Mouse (Mus musculus) effector memory CD4-positive, alpha-beta T cell, adult 5 months (primary cell): ENCODE measurements around the gene 3110070M22Rik. TPM values are rescaled to one million over a fixed set of nuclear protein-coding genes. Genes with fewer than 3 reads are reported as not detected.

Experiments used
- polyA plus RNA-seq: library from polyadenylated mRNA; unstranded; fragments of 100-300 nt; shearing (Covaris generic); gene quantifications from one replicate; pipeline ENCODE4 v1.2.1, GENCODE M21; 2017

The 3110070M22Rik gene
- polyA plus RNA-seq = 0.56 TPM

DNA sequence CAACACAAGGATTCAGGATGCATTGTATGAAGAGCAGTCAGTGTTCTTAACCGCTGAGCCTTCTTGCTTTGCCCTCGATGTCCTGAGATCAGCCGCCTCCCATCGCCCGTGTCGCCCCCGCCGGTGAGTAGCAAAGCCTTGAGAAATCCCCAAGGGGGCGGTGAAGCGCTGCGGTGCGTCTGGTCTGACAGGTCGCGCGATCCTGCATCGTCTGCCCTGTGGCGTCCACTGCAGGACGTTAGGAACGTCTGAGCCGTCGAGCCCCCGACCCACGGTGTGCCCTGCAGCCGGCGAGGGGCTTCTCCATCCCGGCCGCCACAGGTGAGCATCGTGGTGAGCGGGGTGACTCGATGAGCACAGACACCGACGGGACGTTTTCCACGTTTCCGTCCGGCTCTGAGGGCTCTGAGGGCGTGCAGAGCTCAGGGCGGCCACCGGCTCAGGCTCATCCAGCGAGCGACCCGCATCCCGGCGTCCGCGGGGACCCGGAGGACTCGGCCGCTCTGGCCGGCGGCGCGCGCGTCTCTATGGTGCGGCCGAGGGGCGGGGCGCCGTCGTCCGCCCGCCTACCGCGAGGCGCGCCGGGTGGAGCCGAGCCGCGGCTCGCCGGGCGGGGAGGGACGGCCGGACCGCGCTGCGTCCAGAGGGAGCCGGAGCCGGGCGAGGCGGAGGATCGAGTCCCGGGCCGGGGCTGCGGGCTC is at the start of gene 3110070M22Rik, which contains the start of gene Tmem267:
Gene 3110070M22Rik, minus strand, starts transcription at position 504 of the 701 bp plus-strand sequence.
Gene Tmem267, plus strand, starts transcription at position 160 of the 701 bp plus-strand sequence.

DNA sequence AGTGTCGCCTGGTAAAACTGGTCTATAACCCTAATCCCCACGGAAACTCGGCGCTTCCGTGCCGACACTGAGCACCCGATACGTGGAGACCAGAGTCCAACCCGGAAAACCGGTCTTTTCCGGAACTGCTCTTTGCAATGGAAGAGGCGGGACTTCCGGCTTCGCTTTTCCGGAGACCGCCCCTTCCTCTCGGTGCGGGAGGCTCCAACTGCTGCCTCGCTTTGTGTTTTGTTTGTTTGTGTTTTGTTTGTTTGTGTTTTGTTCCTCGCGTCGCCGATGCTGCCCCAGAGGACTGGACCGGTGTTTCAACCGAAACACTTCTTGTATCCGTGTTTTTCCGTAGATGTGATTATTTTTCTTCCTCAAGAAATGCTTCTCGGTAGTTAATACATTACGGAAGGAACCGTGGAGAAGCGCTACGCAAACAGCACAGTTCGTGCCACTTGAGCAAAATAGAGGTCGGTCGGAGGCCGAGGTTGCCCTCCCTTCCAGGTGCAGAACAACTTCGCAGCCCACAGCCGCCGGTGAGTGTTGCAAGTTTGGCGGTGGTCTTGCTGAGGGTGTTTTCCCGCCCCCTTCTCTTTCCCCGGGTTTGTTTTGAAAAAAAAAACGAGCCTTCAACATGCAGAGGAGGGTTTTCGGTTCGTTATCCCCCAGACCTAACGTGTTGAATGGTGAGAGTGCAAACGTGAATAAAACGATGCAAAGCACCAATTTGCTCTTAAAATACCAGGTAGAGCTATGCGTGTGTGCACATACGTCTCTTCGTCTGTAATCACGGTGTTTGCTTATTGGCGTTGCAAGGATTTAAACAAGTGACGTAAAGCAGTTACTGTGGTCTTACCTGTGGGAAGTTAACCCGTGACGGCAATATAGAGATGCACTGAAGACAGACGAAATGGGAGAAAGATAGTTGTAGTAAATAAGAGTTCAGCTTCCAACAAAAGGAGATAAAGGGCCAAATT is 25.3 kb downstream of the 3110070M22Rik start, which contains the start of gene 4833420G17Rik:
Gene 4833420G17Rik, plus strand, starts transcription at position 173 of the 965 bp plus-strand sequence.

Other genes starting within 250 kb of the 3110070M22Rik start
- 11.3 TPM for gene Paip1, start 59.8 kb downstream of the 3110070M22Rik start, polyA plus RNA-seq
- 84.3 TPM for gene 4833420G17Rik, start 25.6 kb downstream of the 3110070M22Rik start, polyA plus RNA-seq
- gene Tmem267, start 344 bp downstream of the 3110070M22Rik start, polyA plus RNA-seq = 1.8 TPM
- not detected for gene Ccl28, start 135.4 kb upstream of the 3110070M22Rik start, polyA plus RNA-seq
- gene Hmgcs1, start 202.0 kb upstream of the 3110070M22Rik start, polyA plus RNA-seq = 86.2 TPM